Mouse (Mus musculus): ENCODE measurements around the gene 1810010D01Rik. TPM values are rescaled to one million over a fixed set of nuclear protein-coding genes. Genes with fewer than 3 reads are reported as not detected.

Gene 1810010D01Rik
- not detected for polyA plus RNA-seq (2017; shearing (Covaris generic))

GRCm38 (mm10) chr7:145208006-145208405 lies at the start of gene 1810010D01Rik:
TSS of gene 1810010D01Rik (minus strand) at chr7:145208119.
- ATAC-seq, result no peak

DNA sequence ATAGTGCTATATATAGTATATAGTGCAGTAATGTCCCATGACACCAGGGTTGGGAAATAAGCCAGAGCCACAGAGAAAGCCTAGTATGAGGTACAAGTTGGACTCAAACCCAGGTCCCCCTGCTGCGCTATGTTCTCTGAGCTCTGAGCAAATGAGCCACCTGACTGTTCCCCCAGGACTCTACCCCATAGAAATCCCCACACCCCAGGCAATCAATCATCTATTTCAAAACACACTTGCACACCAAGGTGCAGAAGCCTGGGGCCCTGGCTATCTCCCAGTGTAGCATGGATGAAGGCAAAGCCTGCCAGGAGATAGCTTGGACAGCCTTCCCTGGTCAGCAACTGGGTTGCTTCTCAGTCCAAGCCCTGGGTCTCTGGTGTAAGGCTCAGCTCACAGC lies 48.2 kb upstream of the 1810010D01Rik start:
- no peak for ATAC-seq

DNA sequence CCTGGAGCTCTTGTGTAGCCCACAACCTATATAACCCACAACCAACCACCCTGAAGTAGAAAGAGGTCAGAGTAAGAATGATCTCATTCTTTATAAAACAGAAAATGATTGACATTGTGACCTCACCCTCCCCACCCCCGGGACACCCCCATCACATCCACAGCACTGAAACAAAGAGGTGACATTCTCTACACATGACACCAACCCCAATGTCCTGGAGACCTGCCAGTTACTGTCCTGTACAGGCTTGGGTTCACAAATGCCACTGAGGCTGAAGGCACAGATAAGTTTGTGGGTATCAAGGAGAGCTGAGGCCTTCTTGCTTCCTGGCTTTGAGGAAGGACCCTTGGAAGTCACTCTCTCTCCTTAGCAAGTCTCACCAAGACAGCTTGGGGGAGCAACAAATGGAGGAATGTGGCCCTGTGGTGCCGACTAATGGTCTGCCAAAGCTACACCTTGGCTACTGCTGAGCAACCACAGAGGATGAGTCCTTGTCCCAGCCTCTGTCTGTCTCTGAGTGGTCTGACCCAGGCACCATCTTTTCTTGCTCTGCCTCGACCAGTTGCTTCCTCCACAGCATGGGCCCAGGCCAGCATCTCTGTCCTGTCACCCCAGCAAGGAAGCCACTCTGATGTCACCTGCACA lies 46.2 kb upstream of the 1810010D01Rik start:
- ATAC-seq, result no peak

DNA sequence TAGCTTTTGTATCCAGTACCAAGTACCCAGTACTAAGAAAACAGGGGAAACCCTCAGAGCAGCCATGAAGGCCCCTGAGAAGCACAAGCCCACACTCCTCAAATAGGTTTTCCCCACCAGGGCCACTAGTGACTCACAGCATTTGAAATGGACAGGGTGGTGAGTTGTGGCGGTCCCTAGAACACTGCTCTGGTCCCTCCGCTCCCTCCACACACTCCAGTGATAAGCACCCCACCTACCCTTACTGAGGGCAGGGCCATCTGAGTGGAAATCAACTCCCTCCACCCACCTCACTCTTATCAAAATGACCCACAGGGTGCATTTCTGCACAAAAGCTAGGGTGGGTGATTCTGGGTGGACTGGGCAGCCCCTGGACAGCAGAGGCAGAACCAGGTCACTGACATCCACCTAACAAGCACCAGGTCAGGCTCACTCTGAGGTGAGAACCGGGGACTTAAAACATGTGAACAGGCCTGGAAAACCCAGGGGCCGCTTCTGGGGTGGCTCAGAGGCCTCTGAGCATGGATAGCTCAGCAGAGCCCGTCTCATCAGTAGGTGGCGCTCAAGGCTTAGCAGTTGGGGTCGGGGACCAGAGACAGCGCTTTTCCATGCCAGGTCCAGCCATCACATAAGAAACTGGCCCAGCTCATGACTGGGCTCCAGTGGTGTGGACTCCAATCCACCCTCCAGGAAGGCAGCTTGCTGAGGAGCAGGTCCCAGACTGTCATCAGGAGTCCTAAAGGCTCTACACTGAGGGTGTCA lies 45.0 kb upstream of the 1810010D01Rik start:
- peak; percentile 35 for ATAC-seq

DNA sequence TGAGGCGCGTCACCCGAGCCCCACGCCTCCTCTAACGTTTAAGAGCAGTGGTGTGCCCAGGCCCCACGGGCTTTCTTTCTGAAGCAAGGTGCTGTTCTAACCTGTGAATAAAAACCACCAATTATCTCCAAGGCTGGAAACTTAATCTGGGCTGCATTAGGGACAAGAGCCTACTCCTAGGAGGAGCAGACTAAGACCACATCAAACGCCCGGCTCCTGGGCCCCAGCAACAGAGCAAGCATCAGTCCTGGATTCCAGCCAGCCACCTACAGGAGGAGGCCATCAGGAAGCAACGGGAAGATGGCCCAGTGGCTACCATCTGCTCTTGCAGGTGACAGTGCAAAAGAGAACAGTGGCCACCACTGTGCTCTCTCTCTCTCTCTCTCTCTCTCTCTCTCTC lies 42.3 kb upstream of the 1810010D01Rik start:
- ATAC-seq, result no peak

- ATAC-seq, result no peak
Measured at GRCm38 (mm10) chr7:145248911-145249310, 41.0 kb upstream of the 1810010D01Rik start.

- peak; percentile 68 for ATAC-seq
Measured at GRCm38 (mm10) chr7:145242851-145243712, 35.2 kb upstream of the 1810010D01Rik start.

- no peak for ATAC-seq
Measured at GRCm38 (mm10) chr7:145242028-145242427, 34.1 kb upstream of the 1810010D01Rik start.

DNA sequence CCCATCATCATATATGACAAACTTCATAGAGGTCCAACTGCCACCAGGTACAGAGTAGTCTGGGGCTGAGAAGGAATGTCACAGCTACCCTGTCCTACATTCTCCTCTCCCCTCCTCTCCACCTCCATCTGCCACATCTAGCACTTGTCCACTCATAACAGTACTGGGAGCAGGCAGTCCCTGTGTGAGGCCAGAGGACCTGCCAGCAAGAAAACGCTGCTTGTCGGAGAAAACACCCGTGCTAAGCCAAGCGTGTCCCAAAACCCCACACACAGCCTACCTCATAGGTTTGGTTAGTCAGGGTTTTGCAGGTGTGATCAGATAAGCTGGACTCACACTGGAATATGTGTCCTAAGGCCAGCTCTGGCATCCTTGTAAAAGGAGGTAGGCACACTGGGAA lies 33.0 kb upstream of the 1810010D01Rik start:
- ATAC-seq, result no peak

- no peak for ATAC-seq
Measured at GRCm38 (mm10) chr7:145239736-145240505, 32.0 kb upstream of the 1810010D01Rik start.

GRCm38 (mm10) chr7:145239145-145239544 lies 31.2 kb upstream of the 1810010D01Rik start:
- no peak for ATAC-seq

GRCm38 (mm10) chr7:145234841-145235790 lies 27.2 kb upstream of the 1810010D01Rik start:
- no peak for ATAC-seq

GRCm38 (mm10) chr7:145231659-145232058 lies 23.7 kb upstream of the 1810010D01Rik start:
- ATAC-seq, result no peak

DNA sequence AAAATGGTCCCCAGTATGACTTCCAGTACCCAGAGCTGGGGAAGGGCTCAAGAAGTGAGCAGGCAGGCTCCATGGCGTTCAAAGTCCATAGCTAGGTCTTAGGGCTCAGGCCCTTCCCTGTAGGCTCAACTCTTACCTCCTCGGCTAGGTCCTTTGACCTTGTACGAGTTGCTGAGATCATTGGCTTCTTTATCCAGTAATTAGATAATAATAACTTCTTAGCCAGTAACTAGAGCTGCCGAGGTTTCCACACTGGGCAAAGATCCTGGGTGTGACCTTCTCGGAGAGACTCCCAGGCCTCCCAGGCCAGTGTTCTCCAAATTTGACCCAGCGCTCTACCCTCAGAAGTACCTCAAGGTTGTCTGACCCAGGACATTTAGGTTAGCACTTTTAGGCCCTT lies 18.7 kb upstream of the 1810010D01Rik start:
- no peak for ATAC-seq

GRCm38 (mm10) chr7:145225626-145226025 lies 17.7 kb upstream of the 1810010D01Rik start:
- ATAC-seq, result no peak

- peak; percentile 14 for ATAC-seq
Measured at GRCm38 (mm10) chr7:145221841-145222689, 14.1 kb upstream of the 1810010D01Rik start.

DNA sequence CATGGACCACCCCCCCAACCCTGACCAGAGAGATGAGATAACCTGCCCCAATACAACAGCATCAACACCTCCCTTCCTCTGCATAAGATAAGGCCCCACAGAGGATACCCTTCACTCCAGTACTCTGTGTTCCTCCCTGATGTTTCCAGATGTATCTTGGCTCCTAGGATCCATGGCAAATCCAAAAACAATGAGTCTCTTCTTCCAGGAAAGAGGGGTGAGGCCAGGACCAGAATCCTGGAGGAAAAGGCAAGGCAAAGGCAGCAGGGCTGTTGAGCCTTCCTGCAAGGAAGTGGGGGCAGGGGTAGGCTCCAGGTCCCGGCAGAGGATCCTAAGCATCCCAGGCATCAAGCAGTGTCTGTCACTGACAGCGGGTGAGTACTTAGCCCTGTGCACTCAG lies 13.4 kb upstream of the 1810010D01Rik start:
- no peak for ATAC-seq

DNA sequence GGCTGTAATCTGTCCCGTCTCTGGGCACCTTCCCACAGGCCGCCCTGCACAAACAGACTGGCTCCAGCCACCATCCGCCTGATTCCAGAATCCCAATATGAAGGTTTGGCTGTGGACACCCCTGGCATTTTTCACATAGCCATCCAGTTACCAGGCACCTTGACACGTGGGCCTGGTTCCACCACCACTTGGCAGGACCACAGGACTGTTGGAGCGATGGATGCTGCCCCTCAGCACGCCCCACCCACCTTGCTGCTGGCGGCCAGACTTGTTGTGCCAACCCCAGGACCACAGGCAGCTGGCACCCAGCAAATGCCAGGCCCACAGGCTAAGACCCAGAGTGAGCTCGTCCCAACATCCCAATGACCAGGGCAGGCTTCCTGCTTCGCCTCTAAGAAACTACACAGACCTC lies 11.5 kb upstream of the 1810010D01Rik start:
- no peak for ATAC-seq

GRCm38 (mm10) chr7:145216591-145216990 lies 8.7 kb upstream of the 1810010D01Rik start:
- ATAC-seq, result no peak

DNA sequence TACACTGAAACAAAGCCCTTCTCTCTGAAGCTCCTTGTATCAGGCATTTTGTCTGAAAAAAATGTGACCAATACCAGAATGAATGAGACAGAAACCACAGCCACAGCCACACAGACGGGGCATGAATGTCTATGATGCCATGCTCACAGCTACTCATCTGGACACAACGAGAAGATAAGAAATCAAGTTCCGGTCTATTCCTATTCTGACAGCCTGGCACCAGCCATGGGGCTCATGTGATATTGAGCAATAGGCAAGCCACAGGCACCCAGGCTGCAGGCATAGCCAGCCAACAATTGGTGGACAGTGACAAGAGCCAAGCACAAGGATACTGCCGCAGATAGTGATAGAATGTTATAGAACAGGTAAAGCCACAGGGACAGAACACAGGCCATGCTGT lies 7.6 kb upstream of the 1810010D01Rik start:
- no peak for ATAC-seq

Measured in inflammation-experienced regulatory T-cells, adult 6 months (primary cell).